Mouse (Mus musculus) small intestine, adult 2 months (tissue): ENCODE measurements around the gene Atp13a2. TPM values are rescaled to one million over a fixed set of nuclear protein-coding genes. Genes with fewer than 3 reads are reported as not detected.

Experiments
- H3K27ac ChIP-seq: fragments of 200-500 bp; 2 replicates; pipeline ENCODE4 v1.5.1; 2012; ENCODE audit warnings: low read depth, low read length, control low read depth, inconsistent platforms; ENCODE audit not compliant: insufficient read depth
- H3K27me3 ChIP-seq: fragments of 200-500 bp; 2 replicates; pipeline ENCODE4 v1.6.1; 2012; ENCODE audit warnings: mild to moderate bottlenecking, moderate library complexity, low read length, inconsistent platforms; ENCODE audit not compliant: control insufficient read depth, insufficient read depth
- H3K36me3 ChIP-seq: fragments of 200-500 bp; 2 replicates; pipeline ENCODE4 v1.6.1; 2012; ENCODE audit warnings: mild to moderate bottlenecking, low read length, control low read depth, inconsistent platforms; ENCODE audit not compliant: control insufficient read depth, insufficient read depth
- H3K4me1 ChIP-seq: fragments of 200-500 bp; 2 replicates; pipeline ENCODE4 v1.6.1; 2012; ENCODE audit warnings: low read length, inconsistent platforms, mixed read lengths; ENCODE audit not compliant: control insufficient read depth, insufficient read depth, insufficient read length
- H3K4me3 ChIP-seq: fragments of 200-500 bp; 2 replicates; pipeline ENCODE4 v1.5.1; 2012; ENCODE audit warnings: low read depth, mild to moderate bottlenecking, control low read depth, inconsistent platforms, low read length, moderate library complexity
- CTCF ChIP-seq: fragments of 200-500 bp; IDR thresholded peaks from 2 replicates; pipeline ENCODE4 v1.5.1; 2012; ENCODE audit warnings: low read depth, mild to moderate bottlenecking, control low read depth, inconsistent platforms, low read length, moderate library complexity, mixed read lengths; ENCODE audit not compliant: insufficient replicate concordance, insufficient read length; ENCODE audit errors: extremely low read depth
- POLR2A ChIP-seq: fragments of 200-500 bp; IDR thresholded peaks from 2 replicates; pipeline ENCODE4 v1.6.1; 2012; ENCODE audit warnings: low read depth, mild to moderate bottlenecking, control low read depth, inconsistent platforms, low read length, moderate library complexity
- WGBS: fragments of 180-500 bp; shearing (Covaris S2); methylation state at CpG from one replicate; pipeline ENCODE4 v1.1.7; 2018; 5-methylcytosine and 5-hydroxymethylcytosine counted together
- polyA plus RNA-seq: library from polyadenylated mRNA; depleted of rRNA; stranded (reverse); fragments of >200 nt; gene quantifications from 2 replicates; pipeline ENCODE4 v1.2.3, GENCODE M21; 2012

The Atp13a2 gene
- polyA plus RNA-seq, 1 experiment = 63.0 TPM

GRCm38 (mm10) chr4:140971691-140972090 is 15.0 kb upstream of the Atp13a2 start:
- H3K4me1 ChIP-seq = peaks cover 8% of the 10 kb centered on the region
- 82% methylated on average over 13 of the region's 13 CpGs for WGBS
- TF ChIP-seq POLR2A = no peak
- H3K27ac ChIP-seq = no peak overlapping the region
- peaks cover 77% of the 10 kb centered on the region for H3K36me3 ChIP-seq
- H3K4me3 ChIP-seq = no peak overlapping the region
- H3K27me3 ChIP-seq = no peaks in the 10 kb centered on the region

GRCm38 (mm10) chr4:140974408-140974807 is 12.3 kb upstream of the Atp13a2 start:
- H3K27me3 ChIP-seq = no peaks in the 10 kb centered on the region
- TF ChIP-seq CTCF (no peak), POLR2A (no peak)
- no peak overlapping the region for H3K27ac ChIP-seq
- H3K4me1 ChIP-seq = peaks cover 22% of the 10 kb centered on the region
- no peak overlapping the region for H3K4me3 ChIP-seq
- 96% methylated on average over 6 of the region's 6 CpGs for WGBS
- H3K36me3 ChIP-seq = peaks cover 79% of the 10 kb centered on the region

- Histone ChIP-seq H3K4me3 (no peak overlapping the region), H3K4me1 (peaks cover 22% of the 10 kb centered on the region), H3K27ac (no peak overlapping the region), H3K27me3 (no peaks in the 10 kb centered on the region), H3K36me3 (peaks cover 80% of the 10 kb centered on the region)
- WGBS = 82% methylated on average over 7 of the region's 7 CpGs
- no peak for TF ChIP-seq POLR2A
- TF ChIP-seq CTCF = no peak
Measured at GRCm38 (mm10) chr4:140975356-140975755, 11.3 kb upstream of the Atp13a2 start.

- Histone ChIP-seq H3K4me1 (peaks cover 22% of the 10 kb centered on the region), H3K27me3 (no peaks in the 10 kb centered on the region), H3K36me3 (peaks cover 67% of the 10 kb centered on the region), H3K27ac (no peak overlapping the region), H3K4me3 (no peak overlapping the region)
- 63% methylated on average over 10 of the region's 10 CpGs for WGBS
- no peak for TF ChIP-seq CTCF
- TF ChIP-seq POLR2A = no peak
Measured at GRCm38 (mm10) chr4:140977278-140977677, 9.4 kb upstream of the Atp13a2 start.

- Histone ChIP-seq H3K4me3 (no peak overlapping the region), H3K27ac (no peak overlapping the region), H3K36me3 (peaks cover 59% of the 10 kb centered on the region), H3K27me3 (no peaks in the 10 kb centered on the region), H3K4me1 (peaks cover 26% of the 10 kb centered on the region)
- TF ChIP-seq POLR2A (no peak), CTCF (no peak)
- WGBS = 57% methylated on average over 14 of the region's 14 CpGs
Measured at GRCm38 (mm10) chr4:140977886-140978692, 8.6 kb upstream of the Atp13a2 start.

- H3K27ac ChIP-seq = no peak overlapping the region
- WGBS = 98% methylated on average over 2 of the region's 2 CpGs
Measured at GRCm38 (mm10) chr4:140981605-140982004, 5.1 kb upstream of the Atp13a2 start.

GRCm38 (mm10) chr4:140982808-140983207 is 3.9 kb upstream of the Atp13a2 start:
- Histone ChIP-seq H3K27ac (peak overlapping the region; percentile 53), H3K36me3 (peaks cover 15% of the 10 kb centered on the region), H3K27me3 (no peaks in the 10 kb centered on the region), H3K4me1 (peaks cover 17% of the 10 kb centered on the region), H3K4me3 (no peak overlapping the region)
- TF ChIP-seq POLR2A (no peak), CTCF (no peak)
- WGBS = 15% methylated on average over 4 of the region's 4 CpGs

More at GRCm38 (mm10) chr4:140981605-140982004, 5.1 kb upstream of the Atp13a2 start:
- peaks cover 25% of the 10 kb centered on the region for H3K36me3 ChIP-seq
- no peaks in the 10 kb centered on the region for H3K27me3 ChIP-seq
- peak; percentile 37; the same call in 1 of the 2 replicates for TF ChIP-seq CTCF
- TF ChIP-seq POLR2A = no peak
- H3K4me3 ChIP-seq = no peak overlapping the region
- H3K4me1 ChIP-seq = peaks cover 25% of the 10 kb centered on the region
